Mouse (Mus musculus): ENCODE data around the gene Coro2b.
"Not testable (repeated sequence)": the region's sequence is repeated elsewhere in the genome, so short reads cannot be mapped to it uniquely, and the experiment has no call there.

The Coro2b gene

DNA sequence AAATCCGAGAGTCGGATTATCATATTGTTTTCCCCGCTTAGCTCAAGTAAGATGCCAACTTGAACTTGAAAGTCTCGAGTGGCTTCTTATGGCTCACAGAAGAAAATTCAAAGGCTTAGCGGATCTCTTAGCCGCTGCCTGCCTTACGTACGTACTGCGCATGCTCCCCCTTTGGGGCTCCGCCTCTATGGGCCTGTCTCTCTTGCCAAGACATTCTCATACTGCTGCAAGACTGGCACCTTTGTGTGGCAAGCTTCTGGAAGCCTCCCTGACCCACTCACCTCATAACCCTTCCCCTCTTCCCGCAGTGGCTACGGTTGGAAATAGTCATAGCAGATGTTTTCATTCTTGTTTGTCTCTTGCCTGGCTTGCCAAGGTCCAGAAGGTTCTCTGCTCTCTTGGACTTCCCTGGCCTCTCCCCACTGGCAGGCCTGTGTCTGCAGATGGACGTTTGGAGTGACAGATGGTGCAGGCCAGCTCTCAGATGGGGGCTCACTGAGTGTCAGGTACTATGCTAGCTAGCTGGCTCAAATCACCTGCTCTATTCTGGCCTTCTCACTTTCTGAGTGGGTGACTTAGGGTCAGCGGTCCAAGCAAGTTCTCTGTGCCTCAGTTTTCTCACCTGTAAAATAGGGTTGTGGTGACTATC, 65.2 kb downstream of the Coro2b start:
- no peak for DNase-seq (ENCODE audit: low spot score in 2 of 2)

DNA sequence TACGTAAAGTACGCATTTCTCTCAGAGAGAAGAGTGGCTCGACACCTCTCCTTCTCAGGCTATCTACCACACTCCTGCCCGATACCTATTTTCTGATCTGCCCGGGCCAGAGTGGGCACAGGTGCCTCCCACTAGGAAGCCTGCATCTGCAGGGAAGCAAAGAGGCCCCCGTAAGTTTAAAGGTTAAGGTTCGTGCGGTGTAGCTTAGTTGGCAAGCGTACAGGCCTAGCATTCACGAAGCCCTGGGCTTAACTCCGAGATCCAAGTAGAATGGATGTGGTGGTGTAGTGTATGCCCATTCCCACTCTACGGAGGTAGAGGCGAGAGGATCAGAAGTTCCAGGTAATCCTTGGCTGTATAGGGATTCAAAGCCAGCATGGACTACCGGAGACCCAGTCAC, 65.8 kb downstream of the Coro2b start:
- no peak for DNase-seq (ENCODE audit: low spot score in 2 of 2)

DNA sequence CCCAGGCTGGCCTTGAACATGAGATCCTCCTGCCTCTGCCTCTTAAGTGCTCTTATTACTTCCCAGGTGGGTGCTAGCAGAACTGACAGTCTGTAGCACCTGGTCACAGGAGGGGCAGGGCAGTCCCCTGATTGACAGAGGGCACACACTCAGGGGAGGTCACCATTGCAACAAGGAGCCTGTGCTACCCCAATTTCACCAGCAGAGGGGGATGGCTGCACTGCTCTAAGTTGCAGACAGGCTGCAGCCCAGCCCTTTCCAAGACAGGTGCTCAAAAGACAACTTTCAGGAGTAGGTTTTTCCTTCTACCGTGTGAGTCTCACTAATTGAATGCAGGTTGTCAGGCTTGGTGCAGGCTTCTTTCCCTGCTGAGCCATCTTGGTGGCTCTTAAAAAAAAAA, 66.4 kb downstream of the Coro2b start:
- peak; percentile 69 to 88 for DNase-seq (ENCODE audit: low spot score in 2 of 2)

DNA sequence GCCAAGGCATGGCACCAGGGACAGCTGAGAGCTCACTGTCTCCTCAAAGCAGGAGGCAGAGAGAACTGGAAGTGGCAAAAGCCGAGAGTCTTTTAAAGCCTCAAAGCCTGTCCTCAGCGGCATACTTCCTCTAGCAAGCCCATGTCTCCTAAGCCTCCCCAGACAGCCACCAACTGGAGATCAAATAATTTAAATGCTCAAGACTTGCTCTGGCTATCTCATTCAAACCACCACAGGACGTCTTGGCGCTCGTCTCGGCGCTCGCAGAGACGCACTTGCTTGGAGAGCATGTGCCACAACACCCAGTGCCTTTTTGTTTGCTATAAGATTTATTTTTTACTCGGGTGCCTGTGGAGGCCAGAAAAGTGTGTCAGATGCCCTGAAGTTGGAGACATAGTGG, 67.1 kb downstream of the Coro2b start:
- DNase-seq (ENCODE audit: low spot score in 2 of 2) = no peak

DNA sequence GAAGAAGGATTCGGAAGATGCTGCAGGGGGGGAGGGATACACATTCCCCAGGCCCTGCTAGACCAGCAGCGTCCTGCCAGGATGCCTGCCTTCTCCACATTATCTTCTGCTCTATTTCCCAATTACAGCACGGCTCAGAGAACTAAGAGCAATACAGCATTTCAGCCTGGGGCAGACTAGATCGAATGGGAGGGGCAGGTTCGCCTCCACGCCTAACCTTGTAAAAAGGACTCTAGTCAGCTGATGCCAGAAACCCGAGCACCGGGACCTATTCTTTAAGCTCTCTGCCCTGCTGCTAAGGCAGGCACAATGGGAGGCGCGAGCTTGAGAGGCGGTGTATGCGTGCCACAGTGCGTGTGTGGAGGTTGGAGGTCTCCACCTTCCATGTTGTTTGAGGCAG, 67.7 kb downstream of the Coro2b start:
- no peak for DNase-seq (ENCODE audit: low spot score in 2 of 2)

DNA sequence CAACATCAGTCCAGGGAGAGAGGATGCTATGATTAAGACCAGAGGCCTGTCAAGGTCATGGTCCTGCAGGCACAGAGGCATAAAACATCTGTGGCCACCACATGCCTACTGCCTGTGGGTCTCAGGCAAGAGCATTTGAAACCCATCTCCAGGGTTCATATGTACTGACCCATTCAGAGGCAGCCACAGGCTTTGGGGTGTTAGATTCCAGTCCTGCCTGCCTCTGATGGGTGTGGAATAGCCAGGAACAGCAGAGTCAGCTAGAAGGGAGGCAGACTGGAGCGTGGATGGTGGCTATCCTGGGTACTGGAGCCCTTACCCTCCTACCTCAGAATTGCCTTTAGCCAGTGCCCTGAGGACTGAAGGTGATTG, 69.4 kb downstream of the Coro2b start:
- DNase-seq (ENCODE audit: low spot score in 2 of 2) = no peak

DNA sequence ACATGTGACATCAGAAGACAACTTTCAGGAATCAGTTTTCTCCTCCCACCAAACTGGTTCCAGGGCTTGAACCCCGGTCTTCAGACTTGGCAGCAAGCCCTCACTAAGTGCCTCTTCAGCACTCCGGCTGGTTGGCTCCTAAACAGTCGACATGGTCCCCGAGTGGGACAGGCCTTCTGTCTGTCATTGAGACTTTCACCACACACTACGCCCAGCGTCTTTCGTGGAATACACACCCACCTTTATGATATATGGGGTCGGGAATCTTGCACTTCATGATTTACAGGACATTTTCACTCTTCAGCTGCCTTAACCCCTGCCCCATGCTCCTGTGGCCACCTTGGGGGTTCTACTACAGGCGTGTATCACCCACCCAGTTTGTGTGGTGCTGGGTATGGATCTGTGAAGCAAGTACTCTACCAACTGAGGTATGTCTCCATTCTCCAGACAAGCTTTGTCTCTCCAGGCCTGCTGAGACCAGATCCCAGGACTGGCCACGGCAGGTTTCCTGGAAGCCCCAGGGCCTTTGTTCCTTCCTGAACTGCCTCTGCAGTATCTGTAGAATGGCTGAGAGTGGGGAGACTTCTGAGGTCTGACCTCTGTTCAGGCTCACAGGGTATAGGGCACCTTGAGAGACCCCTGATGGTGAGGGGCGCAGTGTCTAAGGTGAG, 70.0 kb downstream of the Coro2b start:
- no peak for DNase-seq (ENCODE audit: low spot score in 2 of 2)

DNA sequence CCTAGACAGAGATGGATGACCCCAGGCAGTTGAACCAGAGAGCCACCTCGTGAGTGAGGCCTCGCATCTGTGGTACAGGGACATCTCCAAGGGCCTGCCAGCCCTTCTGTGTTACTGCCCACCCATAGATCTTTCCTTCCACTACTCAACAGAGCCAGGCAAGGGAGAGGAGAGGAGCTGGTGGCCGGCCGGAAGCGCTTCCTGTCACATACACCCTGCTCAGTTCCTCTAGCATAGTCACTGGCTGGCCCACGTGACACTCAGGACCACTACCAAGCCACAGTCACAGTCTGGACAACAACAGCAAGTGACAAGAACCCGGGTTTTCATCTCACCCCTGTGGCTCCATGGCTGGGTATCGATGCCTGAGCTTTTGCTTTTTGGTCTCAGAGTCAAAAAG, 70.8 kb downstream of the Coro2b start:
- no peak for DNase-seq (ENCODE audit: low spot score in 2 of 2)

DNA sequence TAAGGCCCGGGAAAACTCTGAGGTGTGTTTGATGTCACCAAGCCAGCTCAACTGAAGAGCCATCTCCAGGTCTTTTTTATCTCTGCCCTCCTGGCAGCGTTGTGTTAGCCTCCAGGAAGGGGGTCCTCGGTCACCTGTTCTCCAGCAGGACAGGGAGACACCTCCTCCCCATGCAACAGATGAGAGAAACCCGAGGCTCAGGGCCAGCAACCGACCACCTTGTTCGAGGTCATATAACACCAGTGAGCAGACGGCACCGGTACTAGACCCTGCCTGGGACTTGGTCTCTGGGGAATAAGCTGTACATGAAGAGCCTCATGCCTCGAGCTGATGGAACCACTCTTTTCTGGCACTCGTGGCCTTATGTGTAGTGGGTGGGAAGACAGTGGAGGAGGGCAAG, 72.1 kb downstream of the Coro2b start:
- DNase-seq (ENCODE audit: low spot score in 2 of 2) = no peak

DNA sequence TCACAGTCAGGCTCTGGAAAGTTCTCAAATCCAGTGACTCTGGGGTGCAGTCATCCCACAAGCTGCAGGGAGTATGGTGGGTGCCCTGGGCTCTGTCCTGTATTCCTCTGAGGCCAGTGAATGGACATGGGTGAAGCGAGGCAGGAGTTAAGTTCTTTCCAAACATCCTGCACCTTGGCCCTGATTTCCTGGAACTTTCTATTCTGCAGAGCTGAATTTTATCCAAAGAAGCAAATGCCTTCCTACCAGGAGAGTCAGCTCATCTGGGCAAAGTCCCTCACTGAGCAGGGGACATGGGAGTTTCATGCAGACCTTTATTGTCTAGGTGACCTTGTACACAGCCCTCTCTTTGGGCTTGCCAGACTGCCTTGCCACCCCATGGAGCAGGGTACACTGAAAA, 75.1 kb downstream of the Coro2b start:
- no peak for DNase-seq (ENCODE audit: low spot score in 2 of 2)

DNA sequence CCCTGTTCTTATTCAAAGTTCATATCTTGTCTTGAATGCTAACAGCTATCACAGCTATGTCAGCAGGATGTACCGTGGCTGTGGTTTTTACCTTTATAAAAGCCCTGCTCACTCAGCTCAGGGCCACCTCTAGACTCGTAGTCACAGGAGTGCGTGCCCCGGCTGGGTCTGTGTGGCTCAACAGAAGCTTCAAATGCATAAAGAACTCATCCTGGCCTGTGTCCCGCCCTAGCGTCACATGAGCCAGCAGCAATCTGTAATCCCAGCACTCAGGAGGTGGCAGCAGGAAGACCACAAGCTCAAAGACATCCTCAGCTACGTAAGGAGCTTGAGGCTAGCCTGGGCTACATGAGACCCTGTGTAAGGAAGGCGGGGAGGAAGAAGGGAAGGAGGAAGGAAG, 75.7 kb downstream of the Coro2b start:
- DNase-seq (ENCODE audit: low spot score in 2 of 2) = no peak

DNA sequence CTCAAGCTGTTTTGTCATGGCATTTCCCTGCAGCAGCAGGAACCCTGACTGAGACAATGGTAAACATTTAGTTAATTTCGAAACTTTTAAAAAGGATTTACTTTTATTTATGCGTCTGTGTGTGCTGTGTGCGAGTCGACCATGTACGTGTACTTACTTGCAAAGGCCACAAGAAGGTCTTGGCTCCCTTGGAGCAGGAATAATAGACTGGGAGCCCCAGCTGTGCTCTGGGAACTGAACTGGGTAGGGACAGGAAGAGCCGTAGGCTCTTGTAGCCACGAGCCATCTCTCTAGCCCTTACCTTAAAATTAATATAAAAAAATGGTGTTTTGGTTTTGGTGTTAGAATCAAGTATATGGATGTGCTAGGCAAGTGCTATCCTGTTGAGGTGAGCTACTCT, 76.8 kb downstream of the Coro2b start:
- DNase-seq (ENCODE audit: low spot score in 2 of 2) = no peak

DNA sequence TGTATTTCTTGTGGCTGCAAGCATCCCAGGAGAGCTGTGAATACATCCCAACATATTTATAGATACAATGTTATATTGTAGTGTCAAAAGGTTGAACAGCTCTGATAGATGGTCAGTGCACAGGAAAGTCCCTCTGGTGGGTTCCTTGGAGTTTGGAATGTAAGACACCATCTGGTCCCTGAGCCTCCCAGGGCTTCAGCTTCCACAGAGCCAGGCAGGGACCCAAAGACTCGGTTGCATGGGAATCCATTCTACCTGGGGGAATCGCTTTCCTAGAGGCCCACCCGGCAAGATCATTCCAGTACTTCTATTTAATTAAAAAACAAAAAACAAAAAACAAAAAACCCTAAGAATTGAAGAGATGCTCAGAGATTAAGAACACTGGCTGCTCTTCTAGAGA, 78.4 kb downstream of the Coro2b start:
- no peak for DNase-seq (ENCODE audit: low spot score in 2 of 2)

DNA sequence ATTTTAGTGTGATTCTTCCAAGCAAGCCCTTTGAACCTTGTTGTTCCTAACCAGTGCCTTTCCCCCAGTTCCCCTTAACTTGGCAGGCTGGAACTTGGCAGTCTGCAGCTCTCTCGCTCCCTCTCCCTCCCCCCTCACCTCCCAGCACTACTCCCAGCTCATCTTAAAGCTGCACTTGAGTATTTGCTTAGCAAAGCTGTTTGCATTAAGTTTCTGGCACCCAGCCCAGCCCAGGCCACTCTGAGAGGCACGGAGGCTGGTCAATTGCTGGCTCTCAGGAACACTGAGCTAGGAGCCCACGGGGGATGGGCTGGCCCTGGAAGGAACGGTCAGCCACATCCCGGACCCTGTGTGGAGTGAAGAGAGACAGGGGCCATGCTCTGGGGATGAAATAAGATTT, 80.8 kb downstream of the Coro2b start:
- DNase-seq (ENCODE audit: low spot score in 2 of 2) = no peak

DNA sequence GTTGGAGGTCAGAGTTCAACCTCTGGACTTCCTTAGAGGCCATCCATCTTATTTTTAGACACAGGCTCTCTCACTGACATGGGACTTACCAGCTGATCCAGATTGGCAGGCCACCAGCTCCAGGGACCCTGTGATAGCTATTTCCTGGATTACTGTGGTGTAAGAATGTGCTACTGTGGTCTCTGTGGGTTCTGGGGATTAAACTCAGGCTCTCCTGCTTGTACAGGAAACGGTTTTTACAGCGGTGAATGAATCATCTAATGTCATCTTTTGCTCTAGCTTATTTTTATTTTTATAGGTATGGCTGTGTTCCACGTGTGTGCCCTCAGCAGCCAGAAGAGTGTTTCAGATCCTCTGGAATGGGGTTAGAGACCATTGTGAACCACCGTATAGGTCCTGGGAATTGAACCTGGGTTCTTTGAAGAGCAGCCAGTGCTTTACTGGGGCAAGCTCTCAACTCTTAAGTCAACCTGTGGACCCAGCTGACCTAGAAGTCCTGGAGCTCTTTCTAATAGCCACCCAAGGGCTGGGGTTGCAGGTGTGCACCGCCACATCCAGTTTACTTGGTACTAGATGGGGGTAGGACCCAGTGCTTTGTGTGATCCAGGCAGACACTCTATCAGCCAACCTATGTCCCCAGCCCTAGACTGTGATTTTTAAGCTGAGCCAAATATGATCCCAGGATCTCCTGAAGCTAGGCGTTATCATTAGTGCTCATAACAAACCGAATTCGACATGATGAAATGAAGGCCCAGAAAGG, 81.5 kb downstream of the Coro2b start:
- no peak for DNase-seq (ENCODE audit: low spot score in 2 of 2)

DNA sequence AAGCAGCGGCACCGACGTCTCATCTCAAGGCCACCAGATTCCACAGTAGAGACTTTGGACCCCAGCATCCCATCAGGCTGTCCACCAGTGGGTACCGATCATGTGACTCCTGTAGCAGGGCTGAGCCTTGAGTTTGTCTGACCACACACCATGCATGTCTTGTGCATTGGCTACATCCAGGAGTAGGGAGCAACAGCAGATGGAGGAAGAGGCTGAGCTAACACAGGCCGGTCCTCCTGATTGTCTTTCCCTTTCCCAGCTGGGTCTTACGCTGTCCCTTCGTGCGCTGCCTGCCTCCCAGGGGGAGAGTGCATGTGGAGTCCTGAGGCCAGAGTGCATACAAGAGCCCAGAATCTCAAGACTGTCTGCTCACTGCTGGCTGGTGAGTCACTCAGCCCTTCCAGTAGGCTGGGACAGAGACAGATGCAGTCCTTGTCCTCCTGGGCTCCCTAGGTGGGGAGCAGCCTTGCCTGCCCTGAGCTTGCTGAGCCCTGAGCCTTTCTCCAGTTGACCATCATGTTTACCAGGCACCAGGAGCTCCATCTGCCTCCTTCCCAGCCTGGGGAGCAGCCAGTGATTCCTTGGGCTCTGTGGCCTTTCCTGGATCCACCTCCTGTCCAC, 84.4 kb downstream of the Coro2b start:
- no peak for DNase-seq (ENCODE audit: low spot score in 2 of 2)

DNA sequence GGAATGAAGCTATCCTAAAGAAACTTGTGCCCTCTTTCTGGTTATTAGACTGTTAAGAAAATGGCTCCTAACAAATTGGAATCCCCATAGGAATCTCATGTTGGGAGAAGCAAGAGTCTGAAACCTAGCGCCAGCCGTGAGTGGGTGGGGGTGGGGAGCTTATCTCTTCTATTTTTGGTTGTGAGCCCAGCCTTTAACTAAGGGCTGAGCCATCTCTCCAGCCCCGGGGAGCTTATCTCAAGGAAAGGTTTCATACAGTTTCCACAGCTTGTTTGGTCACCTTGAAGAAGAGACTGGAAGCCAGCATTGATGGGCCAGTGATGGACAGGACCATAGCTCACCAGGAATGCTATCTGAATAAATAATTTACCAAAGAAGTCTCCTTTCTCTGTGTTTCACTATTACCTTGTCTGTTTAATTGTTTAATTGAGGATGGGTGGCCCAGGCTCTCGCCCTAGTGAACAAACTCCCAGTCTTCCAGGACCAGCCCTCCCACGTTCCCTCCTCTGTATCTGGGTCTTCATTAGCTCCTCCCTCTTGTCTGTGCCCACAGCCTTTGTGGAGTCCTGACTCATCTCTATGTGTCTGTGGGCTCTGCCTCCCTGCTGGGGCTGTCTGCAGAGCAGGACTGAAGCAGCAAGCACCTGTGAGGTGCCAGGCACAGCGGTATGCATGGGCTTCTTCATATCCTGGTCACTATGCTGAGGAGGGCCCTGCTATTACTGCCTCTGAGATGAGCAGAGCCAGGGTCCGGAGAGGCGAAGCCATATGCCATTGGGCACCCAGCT, 85.1 kb downstream of the Coro2b start:
- no peak for DNase-seq (ENCODE audit: low spot score in 2 of 2)

DNA sequence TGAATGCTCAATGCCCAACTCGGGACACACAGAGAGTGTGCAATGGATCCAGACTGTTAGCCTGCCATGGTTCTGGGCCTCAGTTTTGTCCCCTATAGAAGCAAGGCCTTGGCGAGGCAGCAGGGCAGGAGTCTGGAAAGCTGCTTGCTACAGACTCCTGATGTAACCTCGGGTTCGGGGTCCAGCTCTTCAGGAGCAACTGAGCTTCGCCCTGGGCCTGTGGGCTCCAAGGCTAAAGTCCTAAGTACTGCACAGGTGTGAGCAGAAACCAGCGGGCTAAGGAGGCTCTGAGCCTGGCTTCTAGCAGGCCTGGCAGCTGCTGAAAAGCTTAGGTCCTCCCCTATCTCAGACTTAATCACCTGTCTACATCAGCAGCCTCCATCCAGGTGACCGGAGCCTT, 86.0 kb downstream of the Coro2b start:
- no peak for DNase-seq (ENCODE audit: low spot score in 2 of 2)

DNA sequence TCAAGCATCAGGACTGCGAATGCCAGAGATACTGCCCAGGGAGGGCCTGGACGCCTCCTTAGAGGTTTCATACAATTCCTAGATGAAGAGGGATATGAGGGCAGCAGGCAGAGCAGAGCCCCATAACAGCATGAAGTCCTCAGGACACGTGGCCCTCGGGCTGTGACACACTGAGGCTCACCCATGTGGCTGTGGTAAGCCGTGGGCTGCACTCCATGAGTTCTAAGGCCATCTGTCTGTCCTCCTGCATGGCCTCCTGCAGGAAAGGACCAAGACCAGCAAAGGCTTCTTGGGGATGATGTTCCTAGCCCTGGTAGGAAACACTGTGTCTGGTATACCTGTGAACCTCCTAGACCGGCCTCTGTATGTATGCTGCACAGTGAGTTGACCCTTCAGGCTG, 86.5 kb downstream of the Coro2b start:
- DNase-seq (ENCODE audit: low spot score in 2 of 2) = no peak

DNA sequence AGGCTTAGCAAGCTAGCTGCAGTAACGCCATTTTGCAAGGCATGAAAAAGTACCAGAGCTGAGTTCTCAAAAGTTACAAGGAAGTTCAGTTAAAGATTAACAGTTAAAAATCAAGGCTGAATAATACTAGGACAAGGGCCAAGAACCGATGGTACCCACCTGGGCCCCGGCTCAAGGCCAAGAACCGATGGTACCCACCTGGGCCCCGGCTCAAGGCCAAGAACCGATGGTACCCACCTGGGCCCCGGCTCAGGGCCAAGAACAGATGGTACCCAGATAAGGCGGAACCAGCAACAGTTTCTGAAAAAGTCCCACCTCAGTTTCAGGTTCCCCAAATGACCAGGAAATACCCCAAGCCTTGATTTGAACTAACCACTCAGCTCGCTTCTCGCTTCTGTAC, 89.5 kb downstream of the Coro2b start:
- DNase-seq (ENCODE audit: low spot score in 2 of 2) = not testable (repeated sequence)

DNA sequence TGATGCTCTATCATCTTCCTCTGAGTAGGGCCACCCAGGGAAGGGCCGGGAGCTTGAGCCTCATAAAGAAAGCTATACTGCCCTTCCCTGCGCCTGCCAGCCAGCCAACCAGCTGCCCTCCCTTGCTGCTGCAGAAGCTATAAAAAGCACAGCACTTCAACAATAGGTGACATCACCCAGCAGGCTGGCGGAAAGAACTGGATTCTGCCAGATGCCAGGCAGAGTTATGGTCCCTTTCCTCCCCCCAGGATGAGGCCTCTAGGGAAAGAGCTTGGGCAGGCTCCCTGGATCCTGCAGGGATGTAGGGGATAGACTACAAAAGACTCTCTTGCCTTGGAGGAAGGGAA, 98.1 kb downstream of the Coro2b start:
- DNase-seq (ENCODE audit: low spot score in 2 of 2) = no peak

DNA sequence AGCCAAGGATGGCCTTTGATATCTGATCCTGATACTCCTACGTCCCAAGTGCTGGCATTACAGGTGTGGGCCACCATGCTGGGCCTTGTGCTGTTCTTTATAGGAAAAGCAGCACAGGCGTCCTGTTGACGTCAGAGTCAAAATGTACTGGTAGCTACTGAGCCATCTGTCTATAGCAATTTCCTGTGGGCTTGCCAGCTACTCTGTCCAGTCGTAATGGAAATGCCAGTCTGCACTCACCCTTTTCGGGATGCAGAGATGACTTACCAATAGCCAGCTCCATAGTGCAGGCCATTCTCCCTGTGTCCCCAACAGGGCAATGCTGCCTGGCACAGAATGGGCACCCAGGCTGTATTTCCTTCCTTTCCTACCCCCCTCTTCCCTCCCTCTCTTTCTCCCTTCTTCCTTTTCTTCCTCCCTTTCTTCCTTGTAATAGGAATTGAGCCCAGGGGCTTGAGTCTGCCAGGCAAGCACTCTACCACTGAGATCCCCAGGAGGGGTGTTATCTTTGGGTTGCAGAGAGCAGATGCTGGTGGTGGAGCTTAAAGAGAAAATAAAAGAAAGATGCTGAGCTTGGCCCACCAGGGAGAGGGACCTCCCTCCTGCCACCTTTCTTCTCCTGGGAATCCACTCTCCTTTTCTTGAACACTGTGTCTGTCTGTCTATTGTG, 98.6 kb downstream of the Coro2b start:
- no peak for DNase-seq (ENCODE audit: low spot score in 2 of 2)

All from thymus, postnatal 10 days (tissue).